Mouse (Mus musculus): Measurements from ENCODE around the gene Micall2. TPM values are rescaled to one million over a fixed set of nuclear protein-coding genes. Genes with fewer than 3 reads are reported as not detected.

The Micall2 gene
- total and polyA plus RNA-seq, 3 experiments, result 8.5 to 26.3 (median 21.7) TPM

DNA sequence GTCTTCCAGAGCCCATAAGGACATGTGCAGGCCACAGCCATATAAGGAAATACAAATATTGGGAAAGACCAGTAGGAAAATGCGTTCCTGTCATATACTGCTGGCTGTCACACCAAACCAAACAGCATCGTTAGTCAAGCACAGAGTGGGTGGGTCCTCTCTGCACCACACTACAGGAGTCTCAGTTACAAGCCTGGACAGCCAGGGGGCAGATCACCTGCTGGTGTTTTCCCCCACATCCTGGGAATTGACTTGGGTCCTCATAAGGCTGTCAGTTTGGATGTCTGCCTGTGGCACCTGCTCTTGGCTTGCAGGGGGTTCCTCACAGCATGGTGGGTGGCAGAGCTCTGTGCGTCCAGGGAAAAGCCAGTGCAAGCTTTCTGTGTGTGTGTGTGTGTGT is 70.8 kb downstream of the Micall2 start:
- Histone ChIP-seq H3K9me3 (replicated peaks) (no peaks in the 10 kb centered on the region), H3K27me3 (ENCODE audit: insufficient read depth, low read length) (peaks cover 27% of the 10 kb centered on the region), H3K4me3 (ENCODE audit: low read depth, low read length) (no peak overlapping the region), H3K36me3 (replicated peaks) (no peaks in the 10 kb centered on the region), H3K4me1 (ENCODE audit: insufficient read depth, low read depth, low read length) (no peaks in the 10 kb centered on the region)
- DNase-seq (ENCODE audit: low spot score) (no peak), ATAC-seq (ENCODE audit: extremely low read depth, insufficient number of reproducible peaks, low FRiP score, poor library complexity, severe bottlenecking) (no peak)
- TF ChIP-seq POLR2AphosphoS5 (IDR thresholded peaks at IDR 0.05; ENCODE audit: insufficient replicate concordance, low read depth, low read length) (no peak), CTCF (IDR thresholded peaks at IDR 0.05; ENCODE audit: low read depth, low read length) (no peak), TAL1 (conservative IDR thresholded peaks at IDR 0.05; ENCODE audit: low read depth, low read length) (no peak), GATA2 (IDR thresholded peaks at IDR 0.05; ENCODE audit: borderline replicate concordance, low read depth, low read length) (no peak), GATA1 (IDR thresholded peaks at IDR 0.05; ENCODE audit: borderline replicate concordance, low read length) (no peak)

DNA sequence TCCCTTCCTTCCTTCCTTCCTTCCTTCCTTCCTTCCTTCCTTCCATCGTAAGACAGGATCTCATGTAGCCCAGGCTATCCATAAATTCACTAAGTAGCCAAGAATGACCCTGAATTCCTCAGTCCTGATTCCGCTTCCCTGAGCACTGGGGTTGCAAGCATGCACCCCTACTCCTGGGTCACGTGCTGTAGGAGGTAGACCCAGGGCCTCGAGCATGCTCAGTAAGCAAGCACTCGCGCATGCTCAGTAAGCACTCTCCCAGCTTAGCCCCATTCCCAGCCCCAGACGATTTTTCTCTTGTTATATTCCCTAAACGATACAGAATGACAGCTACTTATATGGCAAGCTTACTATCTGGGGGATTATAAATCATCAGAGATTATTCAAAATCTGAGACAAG is 74.4 kb downstream of the Micall2 start:
- Histone ChIP-seq H3K4me3 (ENCODE audit: low read depth, low read length) (no peak overlapping the region), H3K4me1 (ENCODE audit: insufficient read depth, low read depth, low read length) (no peaks in the 10 kb centered on the region), H3K36me3 (replicated peaks) (no peaks in the 10 kb centered on the region), H3K27me3 (ENCODE audit: insufficient read depth, low read length) (peaks cover 19% of the 10 kb centered on the region), H3K9me3 (replicated peaks) (no peaks in the 10 kb centered on the region)
- DNase-seq (ENCODE audit: low spot score) (no peak), ATAC-seq (ENCODE audit: extremely low read depth, insufficient number of reproducible peaks, low FRiP score, poor library complexity, severe bottlenecking) (no peak)
- TF ChIP-seq TAL1 (conservative IDR thresholded peaks at IDR 0.05; ENCODE audit: low read depth, low read length) (no peak), GATA1 (IDR thresholded peaks at IDR 0.05; ENCODE audit: borderline replicate concordance, low read length) (no peak), POLR2AphosphoS5 (IDR thresholded peaks at IDR 0.05; ENCODE audit: insufficient replicate concordance, low read depth, low read length) (no peak), CTCF (IDR thresholded peaks at IDR 0.05; ENCODE audit: low read depth, low read length) (no peak), GATA2 (IDR thresholded peaks at IDR 0.05; ENCODE audit: borderline replicate concordance, low read depth, low read length) (no peak)

DNA sequence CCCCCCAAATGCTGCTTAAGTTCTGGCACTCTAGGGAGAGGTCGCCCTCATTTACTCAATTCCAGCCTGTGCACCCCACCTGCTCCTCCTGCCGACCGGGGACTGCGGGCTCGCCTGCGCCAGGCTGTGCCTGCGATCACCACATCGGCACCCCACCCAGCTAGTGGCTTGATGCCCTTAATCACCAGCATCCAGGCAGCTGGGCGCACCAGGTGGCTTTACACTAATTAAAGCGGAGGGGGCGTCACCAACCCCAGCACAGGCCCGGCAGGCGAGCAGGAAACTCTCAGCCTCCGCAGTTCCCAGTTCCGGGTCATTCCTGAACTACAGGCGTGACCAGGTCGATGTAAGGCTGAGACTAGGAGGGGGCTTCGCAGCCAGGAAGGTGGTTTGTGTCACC is 76.8 kb downstream of the Micall2 start:
- Histone ChIP-seq H3K36me3 (replicated peaks) (no peaks in the 10 kb centered on the region), H3K27me3 (ENCODE audit: insufficient read depth, low read length) (peaks cover 19% of the 10 kb centered on the region), H3K4me1 (ENCODE audit: insufficient read depth, low read depth, low read length) (no peaks in the 10 kb centered on the region), H3K4me3 (ENCODE audit: low read depth, low read length) (no peak overlapping the region), H3K9me3 (replicated peaks) (no peaks in the 10 kb centered on the region)
- no peak for DNase-seq (ENCODE audit: low spot score)
- ATAC-seq (ENCODE audit: extremely low read depth, insufficient number of reproducible peaks, low FRiP score, poor library complexity, severe bottlenecking), result no peak
- TF ChIP-seq POLR2AphosphoS5 (IDR thresholded peaks at IDR 0.05; ENCODE audit: insufficient replicate concordance, low read depth, low read length), result no peak
- TF ChIP-seq GATA2 (IDR thresholded peaks at IDR 0.05; ENCODE audit: borderline replicate concordance, low read depth, low read length), result no peak
- TF ChIP-seq TAL1 (conservative IDR thresholded peaks at IDR 0.05; ENCODE audit: low read depth, low read length), result no peak
- no peak for TF ChIP-seq GATA1 (IDR thresholded peaks at IDR 0.05; ENCODE audit: borderline replicate concordance, low read length)
- no peak for TF ChIP-seq CTCF (IDR thresholded peaks at IDR 0.05; ENCODE audit: low read depth, low read length)

DNA sequence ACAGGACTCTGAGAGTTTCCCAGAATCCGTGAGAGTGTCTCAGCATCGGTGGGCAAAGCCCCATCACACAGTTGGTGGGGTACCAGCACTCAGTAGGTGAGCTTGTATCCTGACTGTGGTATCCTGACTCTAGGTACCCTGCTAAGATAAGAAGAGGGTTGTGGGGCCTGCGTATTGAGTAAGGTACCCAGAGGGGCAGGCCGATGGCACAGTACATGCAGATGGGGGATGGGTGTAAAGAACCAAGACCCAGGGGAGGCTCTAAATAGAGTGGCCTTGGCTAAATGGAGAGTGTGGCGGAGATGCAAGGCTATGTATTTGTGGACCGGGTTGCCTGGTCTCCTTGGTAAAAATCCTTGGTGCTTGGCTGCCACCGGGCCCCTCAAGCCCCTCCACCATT is 77.3 kb downstream of the Micall2 start:
- Histone ChIP-seq H3K4me1 (ENCODE audit: insufficient read depth, low read depth, low read length) (no peaks in the 10 kb centered on the region), H3K9me3 (replicated peaks) (no peaks in the 10 kb centered on the region), H3K36me3 (replicated peaks) (no peaks in the 10 kb centered on the region), H3K27me3 (ENCODE audit: insufficient read depth, low read length) (peaks cover 19% of the 10 kb centered on the region), H3K4me3 (ENCODE audit: low read depth, low read length) (no peak overlapping the region)
- no peak for DNase-seq (ENCODE audit: low spot score)
- no peak for ATAC-seq (ENCODE audit: extremely low read depth, insufficient number of reproducible peaks, low FRiP score, poor library complexity, severe bottlenecking)
- TF ChIP-seq TAL1 (conservative IDR thresholded peaks at IDR 0.05; ENCODE audit: low read depth, low read length), result no peak
- TF ChIP-seq CTCF (IDR thresholded peaks at IDR 0.05; ENCODE audit: low read depth, low read length), result no peak
- no peak for TF ChIP-seq GATA1 (IDR thresholded peaks at IDR 0.05; ENCODE audit: borderline replicate concordance, low read length)
- TF ChIP-seq GATA2 (IDR thresholded peaks at IDR 0.05; ENCODE audit: borderline replicate concordance, low read depth, low read length), result no peak
- TF ChIP-seq POLR2AphosphoS5 (IDR thresholded peaks at IDR 0.05; ENCODE audit: insufficient replicate concordance, low read depth, low read length), result no peak

DNA sequence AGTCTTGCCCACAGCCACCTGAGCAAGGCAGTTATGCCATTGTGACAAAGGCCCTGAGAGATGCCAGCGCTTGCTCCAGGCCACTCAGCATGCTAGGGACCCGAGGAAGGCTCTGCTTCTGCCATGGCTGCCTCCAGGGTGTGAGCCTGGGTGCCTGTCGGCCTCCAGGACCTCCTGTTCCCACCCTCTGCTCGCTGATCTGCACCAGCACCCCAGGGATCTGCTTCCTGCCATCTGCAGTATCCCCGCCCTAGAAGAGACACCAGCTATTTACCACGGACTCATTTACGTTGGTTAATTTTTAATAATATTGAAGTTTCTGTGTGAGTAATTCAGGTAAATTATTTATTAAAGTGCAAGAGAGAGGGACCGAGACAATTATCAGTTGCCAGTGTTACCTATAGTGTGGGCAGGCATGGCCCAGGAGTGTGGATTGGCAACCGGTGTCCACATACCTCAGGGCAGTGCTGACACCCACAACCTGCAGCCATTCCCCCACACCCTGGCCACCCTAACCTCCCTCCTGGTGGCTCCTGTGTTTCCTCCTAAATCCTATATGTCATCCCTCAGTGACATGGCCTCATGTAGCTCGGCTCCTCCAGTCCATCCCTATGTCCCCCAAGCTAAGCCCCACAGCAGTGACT is 78.1 kb downstream of the Micall2 start:
- TF ChIP-seq CTCF (IDR thresholded peaks at IDR 0.05; ENCODE audit: low read depth, low read length) (no peak), POLR2AphosphoS5 (IDR thresholded peaks at IDR 0.05; ENCODE audit: insufficient replicate concordance, low read depth, low read length) (no peak), GATA2 (IDR thresholded peaks at IDR 0.05; ENCODE audit: borderline replicate concordance, low read depth, low read length) (no peak)
- H3K9me3 ChIP-seq (replicated peaks), result no peaks in the 10 kb centered on the region
- H3K36me3 ChIP-seq (replicated peaks), result no peaks in the 10 kb centered on the region
- peaks cover 21% of the 10 kb centered on the region for H3K27me3 ChIP-seq (ENCODE audit: insufficient read depth, low read length)
- no peaks in the 10 kb centered on the region for H3K4me1 ChIP-seq (ENCODE audit: insufficient read depth, low read depth, low read length)
- no peak overlapping the region for H3K4me3 ChIP-seq (ENCODE audit: low read depth, low read length)
- DNase-seq (ENCODE audit: low spot score), result no peak
- ATAC-seq (ENCODE audit: extremely low read depth, insufficient number of reproducible peaks, low FRiP score, poor library complexity, severe bottlenecking), result no peak

Other genes with a start within 250 kb of the Micall2 start
- not detected in 2 replicates for gene Uncx, start 192.8 kb downstream of the Micall2 start, total RNA-seq (2014; fragmentation: Nextera tagmentation)
- not detected in 2 replicates for gene Uncx, start 192.8 kb downstream of the Micall2 start, total RNA-seq (2017)
- gene Uncx, start 192.8 kb downstream of the Micall2 start, polyA plus RNA-seq (2012), result not detected in 2 replicates
- gene Ints1, start 39.3 kb upstream of the Micall2 start, total RNA-seq (2014; fragmentation: Nextera tagmentation), result 67.6 and 84.0 TPM in 2 replicates
- gene Ints1, start 39.3 kb upstream of the Micall2 start, total RNA-seq (2017), result 22.1 and 25.2 TPM in 2 replicates
- gene Ints1, start 39.3 kb upstream of the Micall2 start, polyA plus RNA-seq (2012), result 108 and 115 TPM in 2 replicates
- gene Mafk, start 55.2 kb upstream of the Micall2 start, total RNA-seq (2014; fragmentation: Nextera tagmentation), result 6.6 and 14.6 TPM in 2 replicates
- gene Mafk, start 55.2 kb upstream of the Micall2 start, total RNA-seq (2017), result 24.9 and 30.9 TPM in 2 replicates
- 34.5 and 39.6 TPM in 2 replicates for gene Mafk, start 55.2 kb upstream of the Micall2 start, polyA plus RNA-seq (2012)
- gene Tmem184a, start 83.6 kb upstream of the Micall2 start, total RNA-seq (2014; fragmentation: Nextera tagmentation), result 2.4 and 3.4 TPM in 2 replicates
- gene Tmem184a, start 83.6 kb upstream of the Micall2 start, total RNA-seq (2017), result 1.0 and 1.3 TPM in 2 replicates
- 4.2 and 5.7 TPM in 2 replicates for gene Tmem184a, start 83.6 kb upstream of the Micall2 start, polyA plus RNA-seq (2012)
- not detected in 2 replicates for gene Gm26938, start 90.1 kb upstream of the Micall2 start, total RNA-seq (2014; fragmentation: Nextera tagmentation)
- gene Gm26938, start 90.1 kb upstream of the Micall2 start, total RNA-seq (2017), result not detected in 2 replicates
- not detected in 2 replicates for gene Gm26938, start 90.1 kb upstream of the Micall2 start, polyA plus RNA-seq (2012)
- gene Psmg3, start 90.5 kb upstream of the Micall2 start, total RNA-seq (2014; fragmentation: Nextera tagmentation), result 14.0 and 17.5 TPM in 2 replicates
- 29.3 and 34.7 TPM in 2 replicates for gene Psmg3, start 90.5 kb upstream of the Micall2 start, total RNA-seq (2017)
- gene Psmg3, start 90.5 kb upstream of the Micall2 start, polyA plus RNA-seq (2012), result 50.3 and 52.7 TPM in 2 replicates
- gene Elfn1, start 171.6 kb upstream of the Micall2 start, total RNA-seq (2014; fragmentation: Nextera tagmentation), result not detected in 2 replicates
- 0.05 and 0.06 TPM in 2 replicates for gene Elfn1, start 171.6 kb upstream of the Micall2 start, total RNA-seq (2017)
- gene Elfn1, start 171.6 kb upstream of the Micall2 start, polyA plus RNA-seq (2012), result 0.02 TPM in 1 of 2 replicates, not detected in the other

Measured in G1E (cell line).